In the genomic region with DNA sequence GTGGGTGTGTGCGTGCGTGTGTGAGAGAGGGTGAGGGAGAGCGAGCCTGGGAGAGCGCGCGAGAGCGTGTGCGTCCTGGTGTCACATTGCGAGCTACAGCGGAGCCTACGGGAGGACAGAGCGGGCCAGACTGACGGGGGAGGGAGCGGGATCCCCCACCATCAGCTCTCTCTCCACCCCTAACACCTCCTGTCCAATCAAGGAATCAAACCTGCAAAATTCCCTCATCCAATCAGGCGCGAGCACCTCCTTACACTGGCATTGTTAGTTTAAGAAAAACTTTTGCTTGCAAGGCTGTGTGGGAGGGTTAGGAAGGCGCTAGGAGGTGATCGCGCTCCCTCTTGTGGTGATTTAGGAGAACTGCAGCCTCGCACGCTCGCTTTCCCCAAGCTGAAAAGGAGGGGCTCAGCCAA, we compare ENCODE assay signal across 8 mouse cellular contexts. TPM values are rescaled to one million over a fixed set of nuclear protein-coding genes. Genes with fewer than 3 reads are reported as not detected.
DNase-seq lines count a peak whose midpoint lies in the region; ATAC-seq lines count a peak whose summit lies in the region.

A gene (minus strand): TSS at position 133 of the 413 bp plus-strand sequence.

- no peaks in the 10 kb centered on the region for H3K9me3 ChIP-seq in megakaryocyte, embryonic 14.5 days

- H3K4me1 ChIP-seq in megakaryocyte, embryonic 14.5 days, result peaks cover 13% of the 10 kb centered on the region

- DNase-seq in adrenal gland, adult (ENCODE audit: inconsistent age in 2 of 2, low spot score in 1 of 2), result peak; percentile 74 to 95
- peak; percentile 96 for DNase-seq in embryo, embryonic 10 days (ENCODE audit: low spot score)
- peak; percentile 76 for DNase-seq in gastrocnemius, postnatal 10 days
- peak; percentile 79 for DNase-seq in hindlimb bud, embryonic 11.5 days (ENCODE audit: extremely low spot score, low read depth, low spot score)
- DNase-seq in left cerebral cortex, adult 8-10 months (ENCODE audit: low spot score in 2 of 2), result peak; percentile 76 to 93
- peak; percentile 76 for DNase-seq in right cerebral cortex, postnatal 14 days

- peaks cover 55% of the 10 kb centered on the region for H3K27me3 ChIP-seq in megakaryocyte, embryonic 14.5 days (replicated peaks)

- no peak for ATAC-seq in activated CD4-positive, CD25-positive, alpha-beta regulatory T cell, adult 4 months

- no peaks in the 10 kb centered on the region for H3K36me3 ChIP-seq in megakaryocyte, embryonic 14.5 days (replicated peaks; ENCODE audit: low read length)

- H3K4me3 ChIP-seq in megakaryocyte, embryonic 14.5 days (replicated peaks), result peak within 1 kb of the TSS; percentile 88

RNA-seq across cellular contexts. Expression of the gene that starts here (rescaled TPM):
- 1 to 10 TPM; 4.7 to 5.7 TPM for total RNA-seq in gastrocnemius, postnatal 10 days (2021)
- total RNA-seq in left cerebral cortex, adult 8-10 months (2022), result 10 to 100 TPM; 30.7 to 39.9 (median 35.9) TPM
- polyA plus RNA-seq in megakaryocyte, embryonic 14.5 days (2012; ENCODE audit: insufficient read depth, low replicate concordance), result 0.11 and 0.53 TPM in 2 replicates
- not detected for polyA plus RNA-seq in activated CD4-positive, CD25-positive, alpha-beta regulatory T cell, adult 4 months (2017; shearing (Covaris generic))

Comparison
In these comparisons a context has a peak if more than half of its experiments do, and no peak if none do; other contexts are left out.
1. RNA of the gene that starts here (total RNA-seq): 30.7 to 39.9 TPM in left cerebral cortex, adult 8-10 months; 4.7 to 5.7 TPM in gastrocnemius, postnatal 10 days; every median in the first group is over 4 times any median in the second.
2. Peak in every context shown above with its lines, with median percentiles within 50 percentile points of each other: DNase-seq.